In the genomic region with DNA sequence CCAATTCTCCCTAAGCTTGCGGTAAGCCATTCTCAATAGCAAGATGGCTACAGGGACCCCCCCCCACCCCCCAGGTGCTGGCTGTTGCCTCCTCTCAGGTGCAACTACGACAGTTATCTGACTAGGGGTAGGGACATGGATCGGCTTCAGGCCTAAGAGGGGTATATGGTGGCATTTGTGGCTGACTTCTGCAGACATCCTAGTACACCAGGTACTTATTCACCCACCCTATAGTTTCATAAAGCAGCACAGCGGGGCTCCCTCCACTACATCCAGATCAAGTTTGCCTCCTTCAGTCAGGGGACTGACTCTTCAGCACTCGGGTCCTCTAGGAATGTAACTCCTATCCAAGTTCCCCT, we compare ENCODE assay signal across 8 mouse cellular contexts. TPM values are rescaled to one million over a fixed set of nuclear protein-coding genes. Genes with fewer than 3 reads are reported as not detected.
DNase-seq lines count a peak whose midpoint lies in the region; ATAC-seq lines count a peak whose summit lies in the region.

No protein-coding gene starts in this region.

- DNase-seq in kidney, postnatal 10 days, result no peak
- DNase-seq in frontal cortex, postnatal 36 days (ENCODE audit: low spot score in 2 of 2), result no peak
- no peak for DNase-seq in cerebellum, postnatal 10 days
- DNase-seq in urinary bladder, postnatal 14 days (ENCODE audit: low spot score), result no peak

- no peaks in the 10 kb centered on the region for H3K9me3 ChIP-seq in kidney, embryonic 15.5 days (replicated peaks)
- H3K9me3 ChIP-seq in hindbrain, embryonic 12.5 days (replicated peaks), result no peaks in the 10 kb centered on the region
- H3K9me3 ChIP-seq in midbrain, embryonic 12.5 days, result no peaks in the 10 kb centered on the region

- peaks cover 22% of the 10 kb centered on the region; the same call in 1 of the 2 replicates for H3K4me1 ChIP-seq in kidney, embryonic 15.5 days
- H3K4me1 ChIP-seq in brown adipose tissue, adult 24 weeks (ENCODE audit: control insufficient read depth, insufficient read depth, insufficient read length, low read length), result no peaks in the 10 kb centered on the region
- H3K4me1 ChIP-seq in hindbrain, embryonic 12.5 days, result peaks cover 6% of the 10 kb centered on the region
- H3K4me1 ChIP-seq in midbrain, embryonic 12.5 days, result peaks cover 6% of the 10 kb centered on the region; the same call in 1 of the 2 replicates

- H3K27ac ChIP-seq in kidney, embryonic 15.5 days, result peak overlapping the region; percentile 87
- peak overlapping the region; percentile 86 for H3K27ac ChIP-seq in brown adipose tissue, adult 24 weeks (replicated peaks; ENCODE audit: low read depth, low read length)
- H3K27ac ChIP-seq in hindbrain, embryonic 12.5 days, result peak overlapping the region; percentile 35; the same call in 1 of the 2 replicates
- H3K27ac ChIP-seq in midbrain, embryonic 12.5 days (replicated peaks), result peak overlapping the region; percentile 67

- peak; percentile 34 for ATAC-seq in kidney, embryonic 15.5 days (replicated peaks; ENCODE audit: low FRiP score)
- peak; percentile 38; the same call in 1 of the 2 replicates for ATAC-seq in hindbrain, embryonic 12.5 days (ENCODE audit: low FRiP score)
- 0 out of 2 replicates have a peak, but pooled peaks have one; percentile 4 for ATAC-seq in midbrain, embryonic 12.5 days (ENCODE audit: low FRiP score, low read depth)

- H3K27me3 ChIP-seq in kidney, embryonic 15.5 days, result no peaks in the 10 kb centered on the region
- no peaks in the 10 kb centered on the region for H3K27me3 ChIP-seq in hindbrain, embryonic 12.5 days
- peaks cover 12% of the 10 kb centered on the region; the same call in 1 of the 2 replicates for H3K27me3 ChIP-seq in midbrain, embryonic 12.5 days

- H3K36me3 ChIP-seq in kidney, embryonic 15.5 days, result no peaks in the 10 kb centered on the region
- no peaks in the 10 kb centered on the region for H3K36me3 ChIP-seq in hindbrain, embryonic 12.5 days
- no peaks in the 10 kb centered on the region for H3K36me3 ChIP-seq in midbrain, embryonic 12.5 days

- peak overlapping the region; percentile 71 for H3K9ac ChIP-seq in kidney, embryonic 15.5 days
- peak overlapping the region; percentile 68 for H3K9ac ChIP-seq in hindbrain, embryonic 12.5 days
- peak overlapping the region; percentile 72 for H3K9ac ChIP-seq in midbrain, embryonic 12.5 days (replicated peaks)

- H3K4me3 ChIP-seq in kidney, embryonic 15.5 days (replicated peaks), result peak overlapping the region; percentile 76
- H3K4me3 ChIP-seq in brown adipose tissue, adult 24 weeks (ENCODE audit: insufficient read depth, low read depth, low read length), result peak overlapping the region; percentile 79
- H3K4me3 ChIP-seq in hindbrain, embryonic 12.5 days, result peak overlapping the region; percentile 56
- peak overlapping the region; percentile 66 for H3K4me3 ChIP-seq in midbrain, embryonic 12.5 days

- peak overlapping the region; percentile 88 for H3K4me2 ChIP-seq in kidney, embryonic 15.5 days
- H3K4me2 ChIP-seq in hindbrain, embryonic 12.5 days (replicated peaks), result peak overlapping the region; percentile 72
- peak overlapping the region; percentile 91 for H3K4me2 ChIP-seq in midbrain, embryonic 12.5 days (replicated peaks)

- 42% methylated on average over 5 of the region's 5 CpGs for WGBS in kidney, embryonic 15.5 days
- WGBS in hindbrain, embryonic 12.5 days, result 52% methylated on average over 5 of the region's 5 CpGs
- 35% methylated on average over 5 of the region's 5 CpGs for WGBS in midbrain, embryonic 12.5 days

RNA-seq across cellular contexts. Expression of gene P2rx4, which starts 0.4 kb away (rescaled TPM):
- 20.4 and 25.6 TPM in 2 replicates for polyA plus RNA-seq in kidney, embryonic 15.5 days (2015; fragmentation: Nextera tagmentation; extraction: Ambion mirVana)
- polyA plus RNA-seq in brown adipose tissue, adult 24 weeks (2012; ENCODE audit: insufficient read depth, insufficient read length, missing spikeins), result 23.7 and 29.2 TPM in 2 replicates
- polyA plus RNA-seq in hindbrain, embryonic 12.5 days (2016; fragmentation: Nextera tagmentation; extraction: Ambion mirVana), result 15.2 and 15.4 TPM in 2 replicates
- polyA plus RNA-seq in midbrain, embryonic 12.5 days (2016; fragmentation: Nextera tagmentation; extraction: Ambion mirVana), result 9.4 and 9.8 TPM in 2 replicates

Comparison
In these comparisons a context has a peak if more than half of its experiments do, and no peak if none do; other contexts are left out.
1. H3K27ac ChIP-seq: peak in every context shown above with its lines; median percentile 87 in kidney, embryonic 15.5 days; 86 in brown adipose tissue, adult 24 weeks; 67 in midbrain, embryonic 12.5 days; 35 in hindbrain, embryonic 12.5 days.